ENCODE assay signal across 8 mouse cellular contexts in the genomic region with DNA sequence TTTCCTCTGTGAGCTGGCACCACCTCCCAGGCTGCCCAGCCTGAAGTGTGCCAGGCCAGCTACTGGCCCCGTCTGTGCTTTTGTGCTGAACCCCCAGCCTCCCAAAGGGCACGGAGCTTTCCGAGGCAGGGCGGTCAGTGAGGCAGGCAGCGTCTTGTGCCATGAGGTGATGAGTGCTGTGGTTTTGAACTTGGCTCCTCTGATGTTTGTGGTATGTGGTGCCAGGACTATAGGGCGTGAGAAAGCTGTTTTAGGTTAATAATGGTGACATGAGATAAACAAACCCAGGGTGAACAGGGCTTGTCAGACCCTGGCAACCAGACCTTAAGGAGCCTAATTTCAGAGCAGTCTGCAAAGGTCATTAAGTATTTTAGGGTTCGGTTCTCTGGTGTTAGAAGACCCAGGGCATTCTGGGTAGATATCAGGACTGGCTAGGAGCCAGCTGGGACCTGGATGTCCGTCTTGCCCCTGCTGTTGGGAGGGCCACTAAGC.
DNase-seq lines count a peak whose midpoint lies in the region; ATAC-seq and TF ChIP-seq lines count a peak whose summit lies in the region.
"Had no signal": no experiment of that assay in that cellular context is flagged by ENCODE, and none has a peak within 500 bp of the region (broad histone marks: within the 10 kb centered on the region; RNA-seq: fewer than 3 reads in every experiment).

No protein-coding gene starts in this region.

- no peak for ATAC-seq in limb, embryonic 13.5 days (ENCODE audit: low FRiP score, low read depth)
- peak; percentile 54 for ATAC-seq in Patski
- peak; percentile 36; the same call in 1 of the 2 replicates for ATAC-seq in granulocyte monocyte progenitor cell, adult 5-6 weeks (replicated peaks; ENCODE audit: poor library complexity, severe bottlenecking)
- ATAC-seq in megakaryocyte, adult 5-6 weeks (ENCODE audit: poor library complexity, severe bottlenecking) = peak; percentile 52

- peaks cover 6% of the 10 kb centered on the region for H3K36me3 ChIP-seq in limb, embryonic 13.5 days
- H3K36me3 ChIP-seq in limb, embryonic 10.5 days = peaks cover 5% of the 10 kb centered on the region; the same call in 1 of the 2 replicates

- WGBS in limb, embryonic 13.5 days = 53% methylated on average over 8 of the region's 8 CpGs
- 67% methylated on average over 8 of the region's 8 CpGs for WGBS in limb, embryonic 10.5 days

- peak overlapping the region; percentile 39; the same call in 1 of the 2 replicates for H3K27ac ChIP-seq in limb, embryonic 13.5 days
- H3K27ac ChIP-seq in limb, embryonic 10.5 days = no peak overlapping the region

- TF ChIP-seq CTCF in Patski (IDR thresholded peaks at IDR 0.05) = no peak

- POLR2A ChIA-PET in Patski (lab: Charles Lee) = interaction anchor here (0.6 to 1.7 kb wide), 6 partner anchors 12 to 246 kb away, joined by 3 to 4 read pairs (median 3); no protein-coding TSS in a partner anchor

- peaks cover 40% of the 10 kb centered on the region for H3K4me1 ChIP-seq in limb, embryonic 13.5 days
- H3K4me1 ChIP-seq in limb, embryonic 10.5 days = peaks cover 20% of the 10 kb centered on the region; the same call in 1 of the 2 replicates

- no peak for DNase-seq in limb, embryonic 10.5 days (ENCODE audit: low spot score)
- peak; percentile 86 for DNase-seq in Patski (ENCODE audit: low read depth, low spot score)
- DNase-seq in adrenal gland, postnatal 36 days = no peak
- DNase-seq in B cell, adult 2 months = no peak

- CTCF ChIA-PET in Patski (lab: Charles Lee) = interaction anchor here (0.9 to 3.5 kb wide), 4 partner anchors 30 to 39 kb away, joined by 4 to 20 read pairs (median 4); no protein-coding TSS in a partner anchor

- no peak overlapping the region for H3K4me2 ChIP-seq in limb, embryonic 13.5 days (replicated peaks)
- H3K4me2 ChIP-seq: liver, embryonic 12.5 days had no signal

- H3K9me3 ChIP-seq in limb, embryonic 13.5 days = no peaks in the 10 kb centered on the region
- H3K9me3 ChIP-seq in limb, embryonic 10.5 days (replicated peaks) = no peaks in the 10 kb centered on the region
- H3K9me3 ChIP-seq: liver, embryonic 12.5 days had no signal

- no peaks in the 10 kb centered on the region for H3K27me3 ChIP-seq in limb, embryonic 13.5 days
- H3K27me3 ChIP-seq in limb, embryonic 10.5 days (ENCODE audit: low read depth, poor library complexity, severe bottlenecking) = no peaks in the 10 kb centered on the region
- no peaks in the 10 kb centered on the region for H3K27me3 ChIP-seq in Patski
- H3K27me3 ChIP-seq: liver, embryonic 12.5 days had no signal

- no peak overlapping the region for H3K4me3 ChIP-seq in limb, embryonic 13.5 days
- no peak overlapping the region for H3K4me3 ChIP-seq in limb, embryonic 10.5 days
- H3K4me3 ChIP-seq: liver, embryonic 12.5 days had no signal

- in situ Hi-C loops in Patski (cut with MboI; ENCODE audit: low pct_unique_long_range_greater_than_20kb) = no loop called here

- no peak overlapping the region for H3K9ac ChIP-seq in limb, embryonic 13.5 days
- H3K9ac ChIP-seq: liver, embryonic 12.5 days had no signal
